Mouse (Mus musculus): ENCODE results near the gene Vangl1. TPM values are rescaled to one million over a fixed set of nuclear protein-coding genes. Genes with fewer than 3 reads are reported as not detected.
A peak's percentile ranks its signal among the peaks of the same experiment; 100 is the strongest.

The Vangl1 gene
- total RNA-seq, 2 experiments from 2014 or later = 3.4 to 6.0 TPM

DNA sequence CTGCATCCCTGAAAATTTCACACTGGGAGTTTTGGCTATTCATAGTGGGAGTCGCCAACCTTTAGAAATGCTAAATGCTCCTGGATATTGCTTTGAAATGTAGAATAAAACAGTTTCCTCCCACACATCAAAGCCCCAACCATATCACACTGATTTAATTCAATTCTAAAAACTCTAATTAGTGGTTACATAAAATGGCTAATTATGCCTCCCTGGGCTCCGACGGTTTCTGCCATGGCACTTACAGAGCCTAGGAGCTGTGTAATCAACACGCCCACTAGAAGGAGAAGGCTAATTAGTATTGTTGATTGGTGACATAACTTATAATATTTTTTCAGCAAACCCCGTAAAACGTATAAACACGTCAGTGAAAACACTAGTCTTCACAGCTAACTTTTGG is 1.4 kb downstream of the Vangl1 start:
- intact Hi-C loops (cut with DNase I) = loop anchor here (5.0 kb wide), 1 partner anchor 36 kb away; no protein-coding TSS in a partner anchor

GRCm38 (mm10) chr3:102199991-102200390 is 4.5 kb downstream of the Vangl1 start:
- intact Hi-C loops (cut with DNase I) = loop anchor here (5.0 kb wide), 1 partner anchor 33 kb away; no protein-coding TSS in a partner anchor

More for the DNA sequence above, 1.4 kb downstream of the Vangl1 start:
- DNase-seq (ENCODE audit: low spot score in 2 of 2) = no peak

DNA sequence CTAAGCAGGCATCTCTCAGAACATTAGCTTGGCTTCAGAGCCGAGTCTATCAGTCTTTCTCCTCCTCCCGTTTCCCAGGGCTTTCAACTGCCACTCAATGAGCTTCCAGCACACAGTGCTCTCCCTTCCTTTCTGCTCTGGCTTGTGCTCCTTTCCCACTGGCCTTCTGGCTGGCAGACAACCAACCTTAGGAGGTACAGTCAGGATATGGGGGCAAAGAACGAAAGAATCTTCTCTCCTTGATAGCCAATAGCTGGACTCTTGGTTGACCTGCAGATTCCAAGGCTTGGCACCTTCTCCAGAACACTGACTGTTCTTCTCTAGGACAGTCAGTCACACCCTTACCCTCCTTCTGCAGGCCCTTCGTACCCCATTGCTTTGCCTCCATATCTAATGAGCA is 5.3 kb downstream of the Vangl1 start:
- no peak for DNase-seq (ENCODE audit: low spot score in 2 of 2)
- intact Hi-C loops (cut with DNase I) = no loop called here

More at GRCm38 (mm10) chr3:102199991-102200390, 4.5 kb downstream of the Vangl1 start:
- no peak for DNase-seq (ENCODE audit: low spot score in 2 of 2)

- no peak for DNase-seq (ENCODE audit: low spot score in 2 of 2)
- intact Hi-C loops (cut with DNase I) = no loop called here
Measured at GRCm38 (mm10) chr3:102198446-102198845, 6.0 kb downstream of the Vangl1 start.

DNA sequence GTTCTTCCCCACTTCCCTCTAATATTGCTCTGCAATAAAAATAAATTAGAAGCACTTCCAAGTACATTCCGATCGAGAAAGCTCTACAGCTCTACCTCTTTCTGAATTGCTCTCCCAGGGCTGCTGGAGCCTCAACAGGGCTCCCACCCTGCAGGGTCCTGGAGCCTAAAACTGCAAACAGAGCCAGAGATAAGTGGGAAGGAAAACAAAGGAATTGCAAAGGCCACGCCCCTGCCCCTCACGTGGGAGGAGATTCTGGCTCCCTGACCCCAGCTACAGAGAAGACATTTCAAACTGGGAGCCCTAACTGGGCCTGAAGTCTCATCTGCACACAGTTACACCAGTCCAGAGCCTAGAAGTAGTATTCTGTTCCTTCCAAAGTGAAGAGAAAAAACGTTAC is 6.7 kb downstream of the Vangl1 start:
- intact Hi-C loops (cut with DNase I) = no loop called here

GRCm38 (mm10) chr3:102197152-102197551 is 7.3 kb downstream of the Vangl1 start:
- intact Hi-C loops (cut with DNase I) = no loop called here
- DNase-seq (ENCODE audit: low spot score in 2 of 2) = no peak

More for the DNA sequence above, 6.7 kb downstream of the Vangl1 start:
- DNase-seq (ENCODE audit: low spot score in 2 of 2) = no peak

DNA sequence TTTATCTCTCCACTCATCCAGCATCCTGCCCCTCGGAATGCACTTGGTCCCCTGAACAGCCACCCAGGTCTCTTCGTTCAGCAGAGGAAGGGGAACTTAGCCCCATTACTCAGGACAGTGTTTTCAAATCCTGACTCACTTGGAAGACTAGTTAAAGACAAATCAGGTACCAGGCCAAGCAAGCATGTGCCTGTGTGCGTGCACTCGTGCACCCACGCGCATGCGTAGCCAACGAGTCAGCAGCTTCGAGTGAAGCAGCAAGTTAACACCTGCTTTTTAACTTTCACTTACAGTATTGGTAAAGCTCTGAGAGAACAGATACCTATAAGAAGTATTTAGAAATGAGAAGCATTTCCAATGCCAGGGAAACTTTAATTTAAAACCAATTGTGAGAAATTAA is 8.3 kb downstream of the Vangl1 start:
- DNase-seq (ENCODE audit: low spot score in 2 of 2) = no peak
- intact Hi-C loops (cut with DNase I) = no loop called here

DNA sequence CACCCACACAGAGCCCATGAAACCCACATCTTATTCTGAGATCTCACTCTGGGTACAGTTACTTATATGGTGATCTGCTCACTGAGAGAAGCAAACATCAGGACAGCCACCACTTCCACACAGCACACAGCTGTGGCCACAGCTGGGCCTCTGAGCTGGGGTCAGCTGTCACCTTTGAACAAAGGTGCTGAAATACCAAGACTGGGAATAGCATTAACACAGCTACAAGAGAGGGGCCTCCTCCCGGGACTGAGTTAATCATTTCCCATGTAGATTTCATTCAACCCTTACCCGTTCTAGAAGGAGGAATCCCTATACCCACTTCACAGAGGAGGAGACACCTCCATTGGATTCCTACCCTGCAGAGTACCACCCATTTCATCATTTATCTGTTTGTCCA is 8.7 kb downstream of the Vangl1 start:
- DNase-seq (ENCODE audit: low spot score in 2 of 2) = no peak
- intact Hi-C loops (cut with DNase I) = no loop called here

DNA sequence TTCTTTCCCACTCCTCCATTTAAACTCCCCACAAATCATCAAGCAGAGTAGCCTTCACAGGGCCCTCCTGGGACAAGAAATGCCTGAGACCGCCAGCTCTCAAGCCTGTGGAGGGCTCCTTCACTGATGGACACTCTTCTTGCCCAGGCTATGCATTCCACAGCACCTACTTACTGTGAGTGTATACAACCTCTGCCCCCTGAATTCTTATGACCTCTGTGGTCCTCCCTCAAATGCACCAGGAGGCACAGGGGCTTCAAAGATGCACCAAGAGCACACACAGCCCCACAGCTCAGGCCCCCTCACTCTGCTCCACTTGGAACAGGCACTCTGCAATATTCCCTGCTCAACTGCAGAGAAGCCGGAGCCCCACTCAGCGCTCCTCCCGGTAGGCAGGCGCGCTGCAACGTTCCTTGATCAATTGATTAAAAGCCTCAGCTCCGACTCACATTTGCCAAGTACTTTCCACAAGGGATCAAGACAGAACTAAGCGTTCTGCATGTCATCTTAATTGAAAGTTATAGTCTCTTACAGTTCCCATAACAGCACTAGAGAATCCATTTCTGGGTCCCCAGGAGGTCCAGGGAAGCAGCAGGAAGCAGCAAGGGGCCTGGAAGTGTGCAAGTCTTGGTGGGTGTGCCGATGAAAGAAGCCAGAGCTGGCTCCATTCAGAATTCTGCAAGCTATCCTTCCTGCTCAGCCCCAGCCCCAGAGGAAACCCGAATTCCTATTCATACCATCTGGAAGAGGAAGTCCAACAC is 10.0 kb downstream of the Vangl1 start:
- intact Hi-C loops (cut with DNase I) = no loop called here
- no peak for DNase-seq (ENCODE audit: low spot score in 2 of 2)

- intact Hi-C loops (cut with DNase I) = no loop called here
- peak in 1 of 2 experiments; percentile 6 for DNase-seq (ENCODE audit: low spot score in 2 of 2)
Measured at GRCm38 (mm10) chr3:102193488-102194290, 10.8 kb downstream of the Vangl1 start.

GRCm38 (mm10) chr3:102192621-102193020 is 11.9 kb downstream of the Vangl1 start:
- DNase-seq (ENCODE audit: low spot score in 2 of 2) = no peak
- intact Hi-C loops (cut with DNase I) = no loop called here

DNA sequence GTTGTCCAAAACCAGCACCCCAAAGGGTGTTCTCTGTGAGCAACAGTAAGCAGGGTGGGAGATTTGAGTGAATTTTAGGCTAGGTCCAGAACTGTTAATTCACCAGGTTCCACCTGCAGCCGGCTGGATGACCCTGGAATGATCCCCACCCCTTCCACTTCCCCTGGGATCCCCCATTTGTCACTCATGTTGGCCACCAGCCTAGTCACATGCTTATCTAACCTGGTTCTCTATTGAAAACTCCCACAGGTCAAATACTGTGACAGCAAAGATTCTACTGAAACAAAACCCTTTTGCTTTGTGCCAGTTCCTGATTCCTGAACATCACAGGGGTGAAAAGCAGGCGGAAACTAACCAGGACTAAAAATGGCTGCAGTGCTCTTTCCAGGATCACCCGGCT is 12.9 kb downstream of the Vangl1 start:
- intact Hi-C loops (cut with DNase I) = no loop called here
- DNase-seq (ENCODE audit: low spot score in 2 of 2) = no peak

DNA sequence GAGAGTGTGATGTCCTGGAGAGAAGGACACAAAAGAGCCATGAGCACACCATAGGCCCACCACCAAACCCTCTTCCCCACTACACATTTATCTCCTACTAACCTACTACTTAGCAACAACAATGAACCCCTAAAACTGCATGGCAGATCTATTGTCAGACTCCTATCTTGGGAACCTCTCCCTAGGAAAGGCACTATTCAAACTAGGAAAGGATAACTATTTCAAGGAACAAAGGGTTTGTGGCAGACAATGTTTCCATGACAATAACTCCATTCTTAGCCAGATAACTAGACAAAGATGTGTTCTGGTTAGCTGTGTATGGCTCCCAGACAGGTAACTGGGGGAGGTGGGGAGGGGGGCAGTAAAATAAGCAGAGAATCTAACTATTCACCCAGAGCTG is 13.9 kb downstream of the Vangl1 start:
- DNase-seq (ENCODE audit: low spot score in 2 of 2) = no peak
- intact Hi-C loops (cut with DNase I) = no loop called here

GRCm38 (mm10) chr3:102190015-102190414 is 14.5 kb downstream of the Vangl1 start:
- no peak for DNase-seq (ENCODE audit: low spot score in 2 of 2)
- intact Hi-C loops (cut with DNase I) = no loop called here

DNA sequence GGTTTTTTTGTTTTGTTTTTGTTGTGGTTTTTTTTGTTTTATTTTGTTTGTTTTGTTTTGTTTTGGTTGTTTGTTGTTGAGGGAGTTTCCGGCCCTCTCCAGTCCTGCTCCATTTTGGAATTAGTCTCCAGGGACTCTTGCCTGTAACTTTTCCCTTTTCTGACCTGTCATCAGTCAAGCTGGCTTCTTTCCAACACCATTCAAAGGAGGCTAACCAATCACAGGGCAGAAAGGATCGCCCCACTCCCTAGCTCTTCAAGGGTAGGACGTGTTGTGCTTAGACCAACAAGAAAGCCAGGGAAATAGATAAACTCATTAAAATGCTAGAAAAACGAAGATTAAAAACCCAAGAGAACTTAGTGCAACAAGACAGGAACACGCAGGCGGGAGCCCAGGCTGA is 15.5 kb downstream of the Vangl1 start:
- intact Hi-C loops (cut with DNase I) = no loop called here
- no peak for DNase-seq (ENCODE audit: low spot score in 2 of 2)

DNA sequence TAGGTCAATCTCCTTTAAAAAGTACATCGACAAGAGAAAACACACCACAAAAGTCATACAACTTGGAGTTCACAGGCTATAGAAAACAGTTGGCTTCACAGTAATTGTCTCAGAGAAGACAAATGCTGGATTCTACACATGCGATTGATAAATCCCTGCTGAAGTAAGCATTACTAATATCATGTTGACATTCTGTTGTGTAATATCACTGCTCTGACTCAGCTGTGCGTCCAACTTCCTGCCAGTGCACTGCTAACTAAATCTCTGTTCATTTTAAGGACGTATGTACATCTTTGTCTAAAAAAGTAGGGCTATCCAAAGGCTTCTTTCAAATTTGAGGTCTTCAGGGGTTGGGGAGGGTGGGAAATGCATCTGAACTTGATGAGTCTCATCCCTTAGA is 17.1 kb downstream of the Vangl1 start:
- intact Hi-C loops (cut with DNase I) = no loop called here
- no peak for DNase-seq (ENCODE audit: low spot score in 2 of 2)

DNA sequence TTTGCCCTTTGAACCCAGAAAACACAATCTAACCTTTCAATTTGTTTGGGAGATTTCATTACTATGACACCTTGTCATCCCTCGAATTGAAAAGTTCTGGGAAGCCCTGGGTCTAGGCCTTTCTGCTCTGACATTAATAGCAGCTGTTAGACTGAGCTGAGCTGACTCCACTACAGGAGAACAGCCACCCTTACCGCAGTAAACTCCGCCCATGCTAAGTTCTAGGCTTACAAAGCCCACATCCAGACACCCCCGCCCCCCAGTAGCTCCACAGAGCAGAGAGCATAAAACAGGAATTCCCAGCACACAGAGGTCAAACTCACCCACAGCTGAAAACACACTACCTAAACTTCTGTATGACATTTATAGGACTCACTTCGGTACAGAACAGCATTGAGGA is 19.8 kb downstream of the Vangl1 start:
- no peak for DNase-seq (ENCODE audit: low spot score in 2 of 2)
- intact Hi-C loops (cut with DNase I) = no loop called here

DNA sequence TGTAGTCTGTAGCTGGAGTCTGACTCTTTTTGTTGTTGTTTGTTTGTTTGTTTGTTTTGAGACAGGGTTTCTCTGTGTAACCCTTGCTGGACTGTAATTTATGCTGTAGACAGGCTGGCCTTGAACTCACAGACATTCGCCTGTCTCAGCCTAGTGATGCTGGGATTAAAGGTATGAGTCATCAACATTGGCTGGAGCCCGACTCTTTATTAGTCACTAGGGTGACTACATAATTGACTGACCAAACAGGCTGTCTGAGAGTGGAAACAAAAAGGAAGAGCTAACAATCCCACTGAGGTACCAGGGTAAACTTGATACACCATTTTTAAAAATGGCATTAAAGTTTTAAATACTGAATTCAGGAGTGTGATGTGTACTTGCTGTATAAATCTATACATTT is 21.9 kb downstream of the Vangl1 start:
- intact Hi-C loops (cut with DNase I) = no loop called here
- DNase-seq (ENCODE audit: low spot score in 2 of 2) = no peak

GRCm38 (mm10) chr3:102181191-102181590 is 23.3 kb downstream of the Vangl1 start:
- DNase-seq (ENCODE audit: low spot score in 2 of 2) = no peak
- intact Hi-C loops (cut with DNase I) = no loop called here

- intact Hi-C loops (cut with DNase I) = no loop called here
- DNase-seq (ENCODE audit: low spot score in 2 of 2) = no peak
Measured at GRCm38 (mm10) chr3:102180746-102181145, 23.7 kb downstream of the Vangl1 start.

DNA sequence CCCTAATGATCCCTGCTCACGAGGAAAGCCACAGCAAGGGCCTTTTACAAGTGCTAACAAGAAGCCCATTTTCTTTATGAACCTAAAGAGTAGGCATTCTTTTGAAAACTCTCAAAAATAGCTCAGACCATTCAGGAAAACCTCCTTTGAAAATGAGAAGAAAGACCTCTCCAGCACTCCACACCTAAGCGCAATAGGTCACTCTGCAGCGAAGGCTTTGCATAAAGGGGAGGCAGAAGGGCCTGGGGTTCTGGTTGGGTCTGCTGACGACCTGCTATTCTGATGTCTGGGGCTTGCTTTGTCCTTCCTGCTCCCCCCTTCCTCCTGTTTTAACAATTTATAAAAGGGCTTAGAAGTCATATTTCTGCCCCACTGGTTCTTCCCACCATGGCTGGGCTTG is 24.6 kb downstream of the Vangl1 start:
- no peak for DNase-seq (ENCODE audit: low spot score in 2 of 2)
- intact Hi-C loops (cut with DNase I) = no loop called here
